Mouse (Mus musculus): ENCODE data around the gene Hddc3.

Gene Hddc3

DNA sequence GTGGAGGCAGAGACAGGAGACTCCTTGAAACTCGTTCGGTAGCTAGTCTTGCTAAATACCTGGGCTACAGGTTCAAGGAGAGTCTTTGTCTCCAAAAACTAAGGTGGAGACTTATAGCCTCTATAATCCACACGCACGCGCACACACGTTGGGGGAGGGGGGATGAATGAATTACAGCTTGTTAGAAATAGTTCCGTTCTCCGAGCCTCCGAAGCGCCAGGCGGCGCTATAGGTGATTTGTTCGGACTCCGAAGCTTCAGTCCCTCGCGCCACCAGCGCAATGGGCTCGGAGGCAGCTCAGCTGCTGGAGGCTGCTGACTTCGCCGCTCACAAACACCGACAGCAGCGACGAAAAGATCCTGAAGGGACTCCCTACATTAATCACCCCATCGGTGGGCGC, at the start of gene Hddc3:
Hddc3 (plus strand) TSS at position 247 of the 400 bp plus-strand sequence.
- Histone ChIP-seq H3K27me3 (ENCODE audit: control insufficient read depth, insufficient read depth, low read length, poor library complexity, severe bottlenecking) (no peaks in the 10 kb centered on the region), H3K36me3 (ENCODE audit: control insufficient read depth, insufficient read depth, low read length, poor library complexity, severe bottlenecking) (no peaks in the 10 kb centered on the region; the same call in 1 of the 2 replicates)
- DNase-seq (ENCODE audit: low read depth, low spot score), result peak; percentile 96

DNA sequence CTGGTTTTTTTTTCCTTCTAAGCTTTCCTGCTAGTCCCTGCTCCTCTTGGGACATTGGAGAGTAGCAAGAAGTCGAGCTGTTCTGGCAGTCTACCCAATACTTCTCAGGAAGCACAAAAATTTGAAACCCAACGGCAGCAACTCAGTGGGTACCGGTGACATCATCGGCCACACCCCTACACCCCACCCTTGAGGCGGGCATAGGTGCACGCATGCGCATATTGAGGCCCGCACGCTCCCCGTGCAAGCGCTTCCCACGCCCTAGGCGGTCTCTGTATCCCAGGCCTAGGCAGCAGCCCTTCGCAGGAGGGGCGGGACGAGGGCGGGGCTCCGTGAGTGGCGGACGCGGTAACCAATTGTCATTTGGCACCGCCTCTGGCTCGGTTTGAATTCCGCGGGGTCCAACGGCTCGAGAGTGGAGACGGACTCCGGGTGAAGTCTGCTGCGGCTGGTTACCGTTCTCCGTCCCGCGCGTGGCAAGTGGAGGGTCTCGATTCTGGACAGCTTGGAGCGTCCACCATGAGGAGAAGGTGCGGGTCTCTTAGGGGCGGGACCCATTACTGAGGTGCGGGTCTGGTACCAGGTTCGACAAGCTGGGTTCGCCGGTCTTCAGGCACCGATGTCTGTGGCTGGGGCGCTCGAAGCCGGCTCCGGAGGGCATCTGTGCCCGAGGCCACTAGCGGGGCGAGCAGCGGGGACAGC, 48.7 kb upstream of the Hddc3 start, which contains the start of gene Prc1:
Prc1 (plus strand) TSS at position 389 of the 702 bp plus-strand sequence.
- Histone ChIP-seq H3K27me3 (ENCODE audit: control insufficient read depth, insufficient read depth, low read length, poor library complexity, severe bottlenecking) (no peaks in the 10 kb centered on the region), H3K36me3 (ENCODE audit: control insufficient read depth, insufficient read depth, low read length, poor library complexity, severe bottlenecking) (no peaks in the 10 kb centered on the region; the same call in 1 of the 2 replicates)
- peak; percentile 99 for DNase-seq (ENCODE audit: low read depth, low spot score)

GRCm38 (mm10) chr7:80294764-80295648, 47.9 kb upstream of the Hddc3 start:
- DNase-seq (ENCODE audit: low read depth, low spot score), result no peak
- H3K36me3 ChIP-seq (ENCODE audit: control insufficient read depth, insufficient read depth, low read length, poor library complexity, severe bottlenecking), result no peaks in the 10 kb centered on the region; the same call in 1 of the 2 replicates

DNA sequence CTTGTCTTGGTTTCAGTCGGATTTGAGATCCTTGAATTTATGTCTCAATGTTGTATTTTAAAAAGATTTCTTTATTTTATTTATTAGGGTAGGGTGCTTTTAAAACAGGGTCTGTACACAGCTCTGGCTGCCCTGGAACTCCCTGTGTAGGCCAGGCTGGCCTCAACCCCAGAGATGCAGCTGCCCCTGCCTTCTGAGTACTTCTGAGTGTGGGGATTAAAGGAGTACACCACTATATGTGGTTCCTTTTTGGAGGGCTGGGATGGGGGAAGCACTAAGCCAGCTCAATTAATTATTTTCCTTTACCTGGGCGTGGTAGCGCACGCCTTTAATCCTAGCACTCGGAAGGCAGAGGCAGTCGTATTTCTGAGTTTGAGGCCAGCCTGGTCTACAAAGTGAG, 46.4 kb upstream of the Hddc3 start:
- H3K36me3 ChIP-seq (ENCODE audit: control insufficient read depth, insufficient read depth, low read length, poor library complexity, severe bottlenecking), result no peaks in the 10 kb centered on the region

More at GRCm38 (mm10) chr7:80294764-80295648, 47.9 kb upstream of the Hddc3 start:
- H3K27me3 ChIP-seq (ENCODE audit: control insufficient read depth, insufficient read depth, low read length, poor library complexity, severe bottlenecking), result no peaks in the 10 kb centered on the region

DNA sequence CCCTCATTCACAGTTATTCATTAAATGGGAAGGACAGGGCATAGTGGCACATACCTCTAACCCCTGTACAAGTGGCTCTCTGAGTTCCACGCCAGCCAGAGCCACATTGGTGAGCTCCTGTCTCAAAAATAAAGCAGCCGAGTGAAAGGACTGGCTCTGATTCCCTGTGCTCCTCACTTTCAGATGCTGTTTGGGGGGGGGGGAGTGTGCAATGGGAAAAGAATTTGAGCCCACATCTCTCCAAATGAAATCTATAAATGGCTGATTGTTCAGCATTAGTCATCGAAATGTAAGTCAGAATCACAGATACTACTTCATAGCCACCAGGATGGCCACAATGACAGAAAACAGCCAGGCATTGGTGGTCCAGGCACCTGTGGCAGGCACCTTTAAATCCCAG, 45.9 kb upstream of the Hddc3 start:
- DNase-seq (ENCODE audit: low read depth, low spot score), result no peak
- Histone ChIP-seq H3K36me3 (ENCODE audit: control insufficient read depth, insufficient read depth, low read length, poor library complexity, severe bottlenecking) (no peaks in the 10 kb centered on the region), H3K27me3 (ENCODE audit: control insufficient read depth, insufficient read depth, low read length, poor library complexity, severe bottlenecking) (no peaks in the 10 kb centered on the region)

More for the DNA sequence above, 46.4 kb upstream of the Hddc3 start:
- no peak for DNase-seq (ENCODE audit: low read depth, low spot score)
- H3K27me3 ChIP-seq (ENCODE audit: control insufficient read depth, insufficient read depth, low read length, poor library complexity, severe bottlenecking), result no peaks in the 10 kb centered on the region

GRCm38 (mm10) chr7:80298754-80299153, 44.1 kb upstream of the Hddc3 start:
- DNase-seq (ENCODE audit: low read depth, low spot score), result no peak
- no peaks in the 10 kb centered on the region for H3K27me3 ChIP-seq (ENCODE audit: control insufficient read depth, insufficient read depth, low read length, poor library complexity, severe bottlenecking)
- H3K36me3 ChIP-seq (ENCODE audit: control insufficient read depth, insufficient read depth, low read length, poor library complexity, severe bottlenecking), result no peaks in the 10 kb centered on the region

GRCm38 (mm10) chr7:80299568-80299967, 43.3 kb upstream of the Hddc3 start:
- H3K27me3 ChIP-seq (ENCODE audit: control insufficient read depth, insufficient read depth, low read length, poor library complexity, severe bottlenecking), result no peaks in the 10 kb centered on the region

DNA sequence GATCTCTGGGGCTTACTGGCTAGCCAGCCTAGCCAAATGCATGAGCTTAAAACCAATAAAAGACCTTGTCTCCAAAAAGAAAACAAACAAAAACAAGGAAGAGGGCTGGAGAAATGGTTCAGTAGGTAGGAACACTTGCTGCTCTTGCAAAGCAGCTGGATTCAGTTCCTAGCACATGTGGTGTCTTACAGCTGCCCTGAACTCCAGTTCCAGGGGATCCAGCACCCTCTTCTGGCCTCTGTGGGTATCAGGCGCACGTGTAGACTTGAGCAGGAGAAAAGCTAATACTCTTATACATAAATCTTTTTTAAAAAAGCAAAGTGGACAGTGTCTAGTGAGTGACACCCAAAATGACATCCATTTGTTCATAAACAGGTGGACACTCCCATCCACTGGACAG, 41.4 kb upstream of the Hddc3 start:
- Histone ChIP-seq H3K27me3 (ENCODE audit: control insufficient read depth, insufficient read depth, low read length, poor library complexity, severe bottlenecking) (no peaks in the 10 kb centered on the region), H3K36me3 (ENCODE audit: control insufficient read depth, insufficient read depth, low read length, poor library complexity, severe bottlenecking) (no peaks in the 10 kb centered on the region)
- peak; percentile 26 for DNase-seq (ENCODE audit: low read depth, low spot score)

More at GRCm38 (mm10) chr7:80299568-80299967, 43.3 kb upstream of the Hddc3 start:
- no peaks in the 10 kb centered on the region for H3K36me3 ChIP-seq (ENCODE audit: control insufficient read depth, insufficient read depth, low read length, poor library complexity, severe bottlenecking)
- no peak for DNase-seq (ENCODE audit: low read depth, low spot score)

DNA sequence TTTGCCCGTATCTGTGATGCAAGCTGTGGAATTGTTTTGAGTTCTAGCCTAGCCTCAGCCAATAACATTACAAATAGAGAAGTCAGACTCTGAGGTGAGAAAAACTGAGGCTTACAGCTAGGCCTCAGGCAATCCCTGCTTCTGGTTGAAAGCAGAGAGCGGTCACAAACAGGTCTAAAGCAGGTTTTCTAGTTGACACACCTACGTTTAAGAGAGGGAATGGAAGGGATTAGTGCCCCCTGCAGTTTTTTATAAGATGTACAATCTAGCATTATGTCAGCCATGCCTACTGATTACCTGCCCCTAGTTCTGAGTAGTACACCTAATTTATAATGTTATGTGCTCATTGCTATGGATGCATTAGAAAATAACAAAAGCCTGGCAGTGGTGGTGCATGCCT, 35.1 kb upstream of the Hddc3 start:
- Histone ChIP-seq H3K27me3 (ENCODE audit: control insufficient read depth, insufficient read depth, low read length, poor library complexity, severe bottlenecking) (no peaks in the 10 kb centered on the region), H3K36me3 (ENCODE audit: control insufficient read depth, insufficient read depth, low read length, poor library complexity, severe bottlenecking) (no peaks in the 10 kb centered on the region)
- DNase-seq (ENCODE audit: low read depth, low spot score), result peak; percentile 40

DNA sequence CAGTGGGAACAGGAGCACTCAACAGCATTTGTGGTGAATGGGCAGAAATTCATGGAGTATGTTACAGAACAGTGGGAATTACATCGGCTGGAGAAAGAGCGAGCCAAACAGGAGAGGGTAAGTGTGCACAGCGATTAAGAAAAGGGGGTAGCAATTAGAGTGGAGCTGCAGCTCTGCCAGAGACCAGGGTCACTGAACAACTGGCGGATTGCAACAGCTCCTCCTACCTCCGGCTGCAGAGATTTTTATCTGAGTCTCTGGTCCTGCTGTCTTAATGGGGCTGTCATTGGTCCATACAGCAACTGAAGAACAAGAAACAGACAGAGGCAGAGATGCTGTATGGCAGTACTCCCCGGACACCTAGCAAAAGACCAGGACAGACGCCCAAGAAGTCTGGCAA, 32.1 kb upstream of the Hddc3 start:
- DNase-seq (ENCODE audit: low read depth, low spot score), result no peak
- no peaks in the 10 kb centered on the region for H3K36me3 ChIP-seq (ENCODE audit: control insufficient read depth, insufficient read depth, low read length, poor library complexity, severe bottlenecking)
- no peaks in the 10 kb centered on the region for H3K27me3 ChIP-seq (ENCODE audit: control insufficient read depth, insufficient read depth, low read length, poor library complexity, severe bottlenecking)

DNA sequence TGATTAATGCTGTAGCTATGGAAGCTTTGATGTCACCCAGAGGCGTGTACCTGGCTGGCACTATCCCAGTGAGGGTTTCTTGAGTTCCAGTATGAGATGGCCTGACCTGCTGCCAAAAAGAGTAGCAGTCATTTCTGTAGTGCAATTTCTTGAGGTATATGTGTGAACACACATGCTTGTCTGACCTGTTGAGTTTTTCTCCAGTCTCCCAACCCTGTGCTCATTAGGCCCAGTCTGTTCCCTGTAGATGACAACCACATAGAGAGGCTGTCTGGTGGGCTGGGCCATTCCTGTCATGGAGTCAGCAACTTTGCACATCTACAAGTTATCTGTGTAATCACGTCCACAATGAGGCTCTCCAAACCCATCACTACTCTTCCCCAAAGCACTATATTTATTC, 27.2 kb upstream of the Hddc3 start:
- DNase-seq (ENCODE audit: low read depth, low spot score), result no peak
- H3K36me3 ChIP-seq (ENCODE audit: control insufficient read depth, insufficient read depth, low read length, poor library complexity, severe bottlenecking), result no peaks in the 10 kb centered on the region

DNA sequence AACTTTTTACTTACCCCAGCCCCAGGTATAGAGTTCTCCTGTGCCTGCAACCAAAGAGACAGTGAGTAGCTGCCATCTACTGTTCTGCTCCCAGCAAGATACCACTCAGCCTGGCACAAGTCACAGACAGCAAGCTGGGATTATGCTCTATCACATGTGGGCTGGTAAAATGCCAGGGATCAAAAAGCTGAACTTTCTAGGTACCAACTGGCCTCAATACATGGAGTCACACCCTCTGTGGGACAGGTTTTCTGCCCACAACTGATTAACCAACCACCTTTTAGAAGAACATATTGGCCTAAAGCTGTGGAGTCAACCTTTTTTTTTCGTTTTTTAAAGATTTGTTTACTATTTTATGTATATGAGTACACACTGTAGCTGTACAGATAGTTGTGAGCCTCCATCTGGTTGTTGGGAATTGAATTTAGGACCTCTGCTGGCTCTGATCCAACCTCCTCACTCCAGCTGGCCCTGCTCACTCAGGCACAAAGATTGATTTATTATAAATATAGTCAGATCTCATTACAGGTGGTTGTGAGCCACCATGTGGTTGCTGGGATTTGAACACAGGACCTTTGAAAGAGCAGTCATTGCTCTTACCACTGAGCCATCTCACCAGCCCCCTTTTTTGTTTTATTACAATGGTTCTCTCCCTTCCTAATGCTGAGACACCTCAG, 25.3 kb upstream of the Hddc3 start:
- H3K36me3 ChIP-seq (ENCODE audit: control insufficient read depth, insufficient read depth, low read length, poor library complexity, severe bottlenecking), result no peaks in the 10 kb centered on the region
- no peak for DNase-seq (ENCODE audit: low read depth, low spot score)
- no peaks in the 10 kb centered on the region for H3K27me3 ChIP-seq (ENCODE audit: control insufficient read depth, insufficient read depth, low read length, poor library complexity, severe bottlenecking)

More for the DNA sequence above, 27.2 kb upstream of the Hddc3 start:
- H3K27me3 ChIP-seq (ENCODE audit: control insufficient read depth, insufficient read depth, low read length, poor library complexity, severe bottlenecking), result no peaks in the 10 kb centered on the region

GRCm38 (mm10) chr7:80318670-80319069, 24.2 kb upstream of the Hddc3 start:
- Histone ChIP-seq H3K36me3 (ENCODE audit: control insufficient read depth, insufficient read depth, low read length, poor library complexity, severe bottlenecking) (no peaks in the 10 kb centered on the region), H3K27me3 (ENCODE audit: control insufficient read depth, insufficient read depth, low read length, poor library complexity, severe bottlenecking) (no peaks in the 10 kb centered on the region)
- no peak for DNase-seq (ENCODE audit: low read depth, low spot score)

DNA sequence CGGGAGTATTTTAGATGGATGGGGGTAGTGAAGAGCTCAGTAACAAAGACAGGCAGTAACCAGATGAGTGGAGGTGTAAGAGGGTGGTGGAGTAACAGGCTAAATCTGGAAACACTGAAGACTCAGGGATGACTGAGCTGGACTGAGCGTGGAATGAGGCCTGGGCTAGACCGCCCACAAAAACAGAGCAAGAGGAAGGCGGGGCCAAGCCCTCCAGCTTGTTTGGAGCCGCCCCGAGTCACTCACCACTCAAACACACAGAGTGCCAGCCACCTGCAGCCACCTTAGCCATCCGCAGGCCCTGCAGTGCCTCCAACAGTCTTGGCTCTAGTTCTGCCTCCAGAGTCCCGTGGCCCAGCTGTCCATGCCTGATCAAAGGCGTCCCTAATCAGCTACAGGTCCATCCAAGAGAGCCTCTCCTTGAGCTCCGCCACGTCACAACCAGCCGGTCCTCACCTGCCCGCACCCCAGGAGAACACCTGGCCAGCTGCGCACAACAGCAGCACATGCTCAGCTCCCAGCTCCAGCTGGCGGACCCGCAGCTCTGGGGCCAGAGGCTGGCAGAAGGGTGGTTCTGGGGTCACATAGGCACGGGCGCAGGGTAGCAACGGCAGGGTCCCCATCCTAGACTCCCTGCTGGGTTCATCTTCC, 22.9 kb upstream of the Hddc3 start:
- DNase-seq (ENCODE audit: low read depth, low spot score), result no peak
- H3K36me3 ChIP-seq (ENCODE audit: control insufficient read depth, insufficient read depth, low read length, poor library complexity, severe bottlenecking), result no peaks in the 10 kb centered on the region
- no peaks in the 10 kb centered on the region for H3K27me3 ChIP-seq (ENCODE audit: control insufficient read depth, insufficient read depth, low read length, poor library complexity, severe bottlenecking)
